Mouse (Mus musculus) yolk sac, embryonic 10.5 days (tissue): ENCODE data around the gene Fbxw10.
A peak's percentile ranks its signal among the peaks of the same experiment; 100 is the strongest.

Experiments used
- DNase-seq: peaks from one replicate; pipeline ENCODE4 v3.0.0-alpha.2; 2017; ENCODE audit warnings: low spot score

Fbxw10 gene

DNA sequence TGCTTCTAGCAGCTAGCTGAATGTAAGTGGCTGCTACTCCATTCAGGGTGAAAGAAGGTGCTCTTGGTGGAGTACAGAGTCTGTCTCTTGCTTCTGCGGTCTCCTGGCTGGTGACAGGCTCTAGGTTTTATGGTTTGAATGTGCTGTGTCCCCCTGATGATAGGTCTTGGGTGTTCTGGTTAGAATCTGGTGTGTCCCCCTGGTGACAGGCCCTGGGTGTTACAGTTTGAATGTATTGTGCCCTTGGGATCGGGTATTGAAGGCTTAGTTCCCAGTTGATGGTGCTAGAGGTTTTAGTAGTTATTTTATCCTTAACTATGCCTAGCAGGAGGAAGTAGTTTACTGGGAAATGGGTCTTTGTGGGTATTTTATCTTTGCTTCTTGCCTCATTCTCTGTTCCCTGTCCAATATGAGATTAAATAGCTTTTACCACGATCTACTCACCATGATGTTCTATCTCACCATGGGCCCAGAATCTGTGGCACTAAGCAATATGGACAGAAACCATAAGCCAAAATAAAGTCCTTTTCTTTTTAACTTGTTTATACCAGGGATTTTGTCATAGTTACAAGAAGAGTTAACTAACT, 62.9 kb downstream of the Fbxw10 start:
- no peak for DNase-seq

DNA sequence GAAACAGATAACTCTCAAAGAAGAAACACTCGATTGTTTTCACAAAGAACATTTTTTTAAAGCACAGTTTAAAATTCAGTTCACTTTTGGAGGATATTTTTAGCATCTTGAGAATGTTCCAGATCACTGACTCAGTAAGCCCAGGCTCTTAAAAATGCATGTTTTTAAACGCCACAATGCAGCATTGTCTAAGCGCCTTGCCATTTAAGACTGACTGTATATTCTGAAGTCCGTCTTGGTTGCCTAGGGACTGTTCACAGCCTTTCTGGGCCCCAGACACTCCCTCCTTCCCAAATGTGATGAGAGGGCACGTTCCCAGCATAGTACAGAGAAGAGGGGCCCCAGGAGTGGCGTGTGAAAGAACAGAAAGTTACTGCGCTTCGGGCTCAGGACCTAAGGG, 64.5 kb downstream of the Fbxw10 start:
- DNase-seq: no peak

DNA sequence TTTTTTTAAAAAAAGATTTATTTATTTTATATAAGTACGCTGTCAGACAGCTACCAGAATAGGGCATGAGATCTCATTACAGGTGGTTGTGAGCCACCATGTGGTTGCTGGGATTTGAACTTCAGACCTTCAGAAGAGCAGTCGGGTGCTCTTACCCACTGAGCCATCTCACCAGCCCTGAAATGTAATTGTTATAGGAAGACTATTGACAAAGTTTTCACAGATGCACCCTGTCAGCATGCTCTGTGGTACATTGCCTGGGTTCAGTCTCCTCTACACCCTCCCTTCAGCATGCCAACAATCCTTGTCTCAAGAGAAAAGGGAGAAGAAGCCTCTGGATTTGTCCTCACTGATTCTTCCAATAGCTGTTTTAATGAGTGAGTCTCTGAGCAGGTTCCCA, 66.3 kb downstream of the Fbxw10 start:
- DNase-seq: no peak

GRCm38 (mm10) chr11:62914532-62914931, 67.7 kb downstream of the Fbxw10 start:
- DNase-seq: no peak

DNA sequence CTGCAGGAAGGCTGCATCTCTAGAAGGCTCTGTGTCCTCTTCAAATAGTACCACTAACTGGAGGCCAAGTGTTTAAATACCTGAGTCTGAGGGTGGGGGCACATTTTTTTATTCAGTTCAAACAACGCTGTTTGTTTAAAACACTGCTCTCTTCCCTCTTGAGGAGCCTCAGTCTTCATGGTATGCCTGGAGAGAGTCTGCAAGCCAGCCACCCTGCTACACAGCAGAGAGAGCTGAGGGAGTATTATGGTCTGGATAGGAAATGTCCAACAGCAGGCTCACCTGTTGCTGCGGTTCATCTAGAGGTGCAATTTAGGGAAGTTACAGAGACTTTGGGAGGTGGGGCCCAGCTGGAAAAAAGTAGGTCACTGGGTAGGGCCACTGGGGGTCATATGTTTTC, 68.6 kb downstream of the Fbxw10 start:
- no peak for DNase-seq

DNA sequence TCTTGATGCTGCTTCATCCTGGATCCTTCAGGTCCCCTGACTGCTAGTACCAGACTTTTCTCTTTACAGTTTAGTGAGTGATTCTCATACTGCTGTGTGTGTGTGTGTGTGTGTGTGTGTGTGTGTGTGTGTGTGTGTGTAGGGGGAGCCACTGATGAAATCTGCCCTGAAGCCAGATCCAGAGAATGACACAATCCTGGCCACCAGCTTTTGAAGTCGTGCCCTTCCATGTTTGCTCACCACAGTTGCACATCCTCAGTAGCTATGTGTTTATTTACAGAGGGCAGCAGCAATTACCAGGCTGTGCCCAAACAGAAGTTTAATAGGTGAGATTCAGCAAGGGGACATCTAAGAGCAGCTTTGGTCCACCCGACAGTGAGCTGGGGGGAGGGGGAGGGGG, 69.9 kb downstream of the Fbxw10 start:
- no peak for DNase-seq

DNA sequence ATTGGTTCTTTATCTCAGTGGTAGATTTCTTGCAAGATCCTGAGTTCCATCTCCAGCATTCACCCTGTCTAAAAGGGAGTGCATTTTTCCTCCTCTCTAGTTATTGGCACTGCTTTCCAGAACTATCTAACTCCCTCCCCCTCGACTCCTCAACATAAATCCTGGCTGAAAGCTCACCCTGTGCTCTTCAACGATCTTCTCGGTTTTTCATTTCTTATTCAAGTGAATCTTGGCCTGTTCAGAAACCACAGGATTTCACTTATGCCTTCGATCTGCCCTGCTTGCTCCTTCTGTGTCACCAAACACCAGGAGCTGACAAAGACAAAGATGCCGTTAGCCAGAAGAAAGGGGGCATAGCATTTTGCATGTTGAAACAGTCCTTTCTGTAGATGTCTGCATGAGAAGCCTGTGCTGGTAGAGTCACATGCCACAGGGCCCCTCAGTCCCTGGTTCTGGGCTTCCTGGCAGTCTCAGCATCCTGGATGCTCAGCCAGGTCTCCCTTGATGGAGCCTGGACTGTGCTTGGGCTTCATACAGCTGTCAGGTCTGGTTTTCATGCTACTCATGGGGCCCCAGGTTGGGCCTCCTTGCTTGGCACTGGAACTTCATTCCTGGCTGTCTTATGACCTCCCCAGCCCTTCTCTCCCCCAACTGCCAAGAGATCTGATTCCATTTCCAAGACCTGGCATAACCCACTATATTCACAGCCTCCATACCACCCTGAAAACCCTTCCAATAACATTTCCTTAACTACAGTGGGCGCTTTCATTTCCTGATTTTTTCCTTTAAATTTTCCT, 73.3 kb downstream of the Fbxw10 start:
- DNase-seq: no peak

DNA sequence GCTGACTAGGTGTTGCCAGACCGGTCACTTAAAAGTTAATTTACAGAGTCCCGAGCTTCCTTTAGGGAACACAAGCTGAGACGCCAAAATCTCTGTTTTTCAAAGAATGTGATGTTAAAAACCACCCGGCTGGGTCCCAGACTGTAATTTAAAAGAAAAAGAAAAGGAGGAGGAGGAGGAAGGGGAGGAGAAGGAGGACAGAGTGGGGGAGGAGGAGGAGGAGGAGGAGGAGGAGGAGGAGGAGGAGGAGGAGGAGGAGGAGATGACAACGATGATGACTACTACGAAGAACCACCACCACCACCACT, 73.8 kb downstream of the Fbxw10 start:
- DNase-seq: no peak

DNA sequence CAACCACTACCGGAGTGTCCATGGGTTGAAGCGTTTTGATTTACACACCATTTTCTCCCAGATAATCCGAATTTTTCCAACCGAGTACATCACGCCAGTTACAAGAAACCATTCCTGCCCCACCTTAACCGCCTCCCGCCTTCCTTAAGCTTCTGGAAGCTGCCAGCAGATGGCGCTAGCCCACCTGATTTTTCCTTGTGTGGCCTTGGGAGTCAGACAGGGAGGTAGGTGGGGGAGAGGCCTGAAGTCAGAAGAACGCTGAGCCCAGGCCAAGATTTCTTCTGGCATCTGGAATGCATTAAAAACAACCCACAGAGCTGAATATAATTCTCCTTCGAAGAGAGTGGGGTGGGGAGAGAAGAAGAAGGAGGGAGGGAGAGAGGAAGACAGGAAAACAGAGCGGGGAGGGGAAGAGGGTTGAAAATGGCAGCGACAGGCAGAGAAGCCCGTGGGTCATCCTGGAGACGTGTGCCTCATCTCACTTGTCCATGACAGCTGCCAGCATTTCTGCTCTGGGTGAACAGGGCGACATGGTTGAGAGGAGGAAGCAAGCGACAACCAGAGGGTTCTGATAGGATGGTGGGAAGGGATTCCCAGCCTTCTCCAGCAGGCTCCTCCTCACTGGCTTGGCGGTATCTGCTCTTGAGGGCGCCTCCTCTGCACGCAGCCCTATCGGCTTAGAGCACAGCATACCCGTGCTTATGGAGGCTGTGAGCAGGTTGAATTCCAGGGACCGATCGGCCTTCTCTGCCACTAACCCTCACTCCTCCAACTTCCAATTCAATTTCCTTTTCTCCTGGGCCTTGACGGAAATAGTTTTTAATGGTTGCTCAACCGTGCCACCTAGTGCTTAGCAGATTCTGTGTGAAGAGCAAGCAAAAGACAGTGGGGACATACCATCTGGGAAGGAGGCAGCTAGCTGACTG, 74.4 kb downstream of the Fbxw10 start:
- DNase-seq: peak; percentile 91

DNA sequence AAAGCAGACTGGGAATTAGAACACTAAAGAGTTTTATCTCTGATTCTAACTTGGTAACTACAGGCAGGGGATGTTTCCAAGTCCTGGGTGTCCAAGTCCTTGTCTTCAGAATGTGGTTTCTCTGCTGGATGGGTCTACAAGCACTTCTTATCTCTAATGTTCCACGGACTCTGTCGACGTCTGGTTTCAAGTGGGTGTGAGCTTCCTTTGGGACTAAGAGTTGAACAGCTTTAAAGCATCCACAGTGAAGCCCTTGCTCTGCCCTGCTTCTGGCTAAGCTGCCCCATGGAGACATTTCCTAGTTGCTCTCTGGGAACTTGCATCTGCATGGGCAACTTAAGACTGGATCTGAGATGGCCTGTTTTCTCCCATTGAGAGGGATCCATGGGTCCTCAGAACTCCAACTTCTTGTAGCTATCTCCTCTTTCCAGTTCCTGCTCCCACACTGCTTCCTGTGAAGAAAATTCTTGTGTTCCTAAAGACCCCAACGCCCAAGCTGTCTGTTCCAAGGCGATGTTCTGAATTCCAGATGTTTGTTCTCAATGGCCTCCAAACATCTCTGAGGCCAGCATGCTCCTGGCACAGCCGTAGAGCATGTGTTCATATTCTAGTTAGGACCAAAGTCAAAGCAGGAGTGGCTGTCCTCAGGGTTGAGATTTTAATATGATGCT, 77.4 kb downstream of the Fbxw10 start:
- no peak for DNase-seq
